Mouse (Mus musculus): ENCODE results near the gene Atp2c2. TPM values are rescaled to one million over a fixed set of nuclear protein-coding genes. Genes with fewer than 3 reads are reported as not detected.

Gene Atp2c2
- total RNA-seq, 2 experiments from 2014 or later, result 0.17 to 0.46 TPM

- DNase-seq, result no peak
These were observed 84.9 kb downstream of the Atp2c2 start for GRCm38 (mm10) chr8:119784676-119785075.

- no peak for DNase-seq
These were observed 86.1 kb downstream of the Atp2c2 start for GRCm38 (mm10) chr8:119785764-119786405.

GRCm38 (mm10) chr8:119786871-119787270 is 87.1 kb downstream of the Atp2c2 start:
- no peak for DNase-seq

GRCm38 (mm10) chr8:119787341-119787740 is 87.5 kb downstream of the Atp2c2 start:
- DNase-seq, result no peak

- DNase-seq, result no peak
These were observed 89.0 kb downstream of the Atp2c2 start for GRCm38 (mm10) chr8:119788607-119789381.

GRCm38 (mm10) chr8:119789581-119789980 is 89.8 kb downstream of the Atp2c2 start:
- no peak for DNase-seq

GRCm38 (mm10) chr8:119791804-119792704 is 92.2 kb downstream of the Atp2c2 start:
- peak; percentile 73 to 83 for DNase-seq

- no peak for DNase-seq
These were observed 94.9 kb downstream of the Atp2c2 start for GRCm38 (mm10) chr8:119794689-119795088.

GRCm38 (mm10) chr8:119795651-119796050 is 95.8 kb downstream of the Atp2c2 start:
- no peak for DNase-seq

GRCm38 (mm10) chr8:119798170-119798964 is 98.6 kb downstream of the Atp2c2 start:
- peak; percentile 43 to 61 for DNase-seq

- DNase-seq, result no peak
These were observed 99.1 kb downstream of the Atp2c2 start for GRCm38 (mm10) chr8:119798965-119799264.

GRCm38 (mm10) chr8:119801168-119801567 is 101.4 kb downstream of the Atp2c2 start:
- no peak for DNase-seq

- DNase-seq, result no peak
These were observed 102.8 kb downstream of the Atp2c2 start for GRCm38 (mm10) chr8:119802592-119802991.

- DNase-seq, result no peak
These were observed 105.5 kb downstream of the Atp2c2 start for GRCm38 (mm10) chr8:119805275-119805674.

GRCm38 (mm10) chr8:119806422-119807263 is 106.8 kb downstream of the Atp2c2 start:
- peak; percentile 76 to 83 for DNase-seq

Other genes starting within 250 kb of the Atp2c2 start
- under 1 TPM in 1 of 2 experiments, not detected in 1; 0.40 TPM for gene Slc38a8, start 198.3 kb upstream of the Atp2c2 start, total RNA-seq (2021)
- 100 to 1,000 TPM in 1 of 2 experiments, 10 to 100 TPM in 1; 89.2 to 106 TPM for gene Mbtps1, start 141.3 kb upstream of the Atp2c2 start, total RNA-seq (2021)
- gene Hsdl1, start 124.8 kb upstream of the Atp2c2 start, total RNA-seq (2021), result 10 to 100 TPM; 22.7 to 52.4 TPM
- gene Dnaaf1, start 124.8 kb upstream of the Atp2c2 start, total RNA-seq (2021), result under 1 TPM in 1 of 2 experiments, not detected in 1; 0.10 TPM
- gene Taf1c, start 94.8 kb upstream of the Atp2c2 start, total RNA-seq (2021), result 10 to 100 TPM; 11.4 to 12.5 TPM
- not detected for gene Adad2, start 87.3 kb upstream of the Atp2c2 start, total RNA-seq (2021)
- under 1 TPM; 0.30 to 0.33 TPM for gene Kcng4, start 64.3 kb upstream of the Atp2c2 start, total RNA-seq (2021)
- 10 to 100 TPM in 1 of 2 experiments, 1 to 10 TPM in 1; 9.7 to 15.6 TPM for gene Wfdc1, start 33.6 kb upstream of the Atp2c2 start, total RNA-seq (2021)
- 10 to 100 TPM; 11.0 to 17.4 TPM for gene Tldc1, start 78.4 kb downstream of the Atp2c2 start, total RNA-seq (2021)
- gene Cotl1, start 140.5 kb downstream of the Atp2c2 start, total RNA-seq (2021), result 10 to 100 TPM; 44.4 to 51.3 TPM
- 1 to 10 TPM; 5.0 to 10.0 TPM for gene Klhl36, start 162.3 kb downstream of the Atp2c2 start, total RNA-seq (2021)
- 100 to 1,000 TPM; 100 to 113 TPM for gene Usp10, start 210.4 kb downstream of the Atp2c2 start, total RNA-seq (2021)
- 1 to 10 TPM; 2.4 to 7.4 TPM for gene Gm20388, start 210.8 kb downstream of the Atp2c2 start, total RNA-seq (2021)

Measured in adrenal gland, postnatal 36 days (tissue).